39 mouse cellular contexts compared by ENCODE assay signal in genomic region chr4:59160289-59160688, GRCm38 (mm10). TPM values are rescaled to one million over a fixed set of nuclear protein-coding genes. Genes with fewer than 3 reads are reported as not detected.
"Had no signal": no experiment of that assay in that cellular context is flagged by ENCODE, and none has a peak within 500 bp of the region (broad histone marks: within the 10 kb centered on the region; RNA-seq: fewer than 3 reads in every experiment).

No protein-coding gene starts in this region.

- ATAC-seq: forebrain, embryonic 13.5 days; forebrain, embryonic 14.5 days; forebrain, embryonic 15.5 days; forebrain, embryonic 16.5 days; forebrain, postnatal 0 days had no signal

- DNase-seq: cerebellum, adult 8-10 months; cerebellum, adult 9-10 months; cerebellum, adult 9-11 months; cerebellum, postnatal 10 days; cerebellum, postnatal 14 days; cerebellum, postnatal 25 days; cerebellum, postnatal 36 days; embryo, embryonic 11 days; forebrain, postnatal 0 days; gastrocnemius, adult 2 months; gastrocnemius, postnatal 10 days; gastrocnemius, postnatal 14 days; gastrocnemius, postnatal 36 days; heart, adult 11 months; heart, adult 18-20 months; heart, adult 2 months had no signal

- H3K27me3 ChIP-seq: embryonic facial prominence, embryonic 12.5 days; embryonic facial prominence, embryonic 13.5 days; embryonic facial prominence, embryonic 15.5 days; forebrain, embryonic 12.5 days; forebrain, embryonic 13.5 days; forebrain, embryonic 15.5 days had no signal

- H3K4me3 ChIP-seq: embryonic facial prominence, embryonic 10.5 days; embryonic facial prominence, embryonic 12.5 days; embryonic facial prominence, embryonic 13.5 days; embryonic facial prominence, embryonic 15.5 days; erythroblast, embryonic 14.5 days; forebrain, embryonic 10.5 days; forebrain, embryonic 12.5 days; forebrain, embryonic 13.5 days; forebrain, embryonic 15.5 days; gastrocnemius, adult 2 months; heart, adult 2 months had no signal

- H3K4me1 ChIP-seq: embryonic facial prominence, embryonic 13.5 days; forebrain, embryonic 12.5 days; forebrain, embryonic 13.5 days; forebrain, embryonic 15.5 days had no signal

- H3K4me2 ChIP-seq: embryonic facial prominence, embryonic 12.5 days; embryonic facial prominence, embryonic 13.5 days; embryonic facial prominence, embryonic 15.5 days; forebrain, embryonic 12.5 days; forebrain, embryonic 13.5 days; forebrain, embryonic 15.5 days had no signal

- H3K27ac ChIP-seq: embryonic facial prominence, embryonic 10.5 days; embryonic facial prominence, embryonic 12.5 days; embryonic facial prominence, embryonic 13.5 days; embryonic facial prominence, embryonic 15.5 days; forebrain, embryonic 10.5 days; forebrain, embryonic 12.5 days; forebrain, embryonic 13.5 days; forebrain, embryonic 15.5 days; gastrocnemius, adult 2 months; heart, adult 2 months had no signal

- H3K9me3 ChIP-seq: embryonic facial prominence, embryonic 10.5 days; embryonic facial prominence, embryonic 12.5 days; embryonic facial prominence, embryonic 13.5 days; embryonic facial prominence, embryonic 15.5 days; forebrain, embryonic 10.5 days; forebrain, embryonic 12.5 days; forebrain, embryonic 13.5 days; forebrain, embryonic 15.5 days had no signal

- H3K9ac ChIP-seq: embryonic facial prominence, embryonic 12.5 days; embryonic facial prominence, embryonic 13.5 days; embryonic facial prominence, embryonic 15.5 days; forebrain, embryonic 12.5 days; forebrain, embryonic 13.5 days; forebrain, embryonic 15.5 days; forebrain, postnatal 0 days had no signal

- H3K36me3 ChIP-seq: embryonic facial prominence, embryonic 10.5 days; embryonic facial prominence, embryonic 12.5 days; embryonic facial prominence, embryonic 13.5 days; embryonic facial prominence, embryonic 15.5 days; forebrain, embryonic 10.5 days; forebrain, embryonic 12.5 days; forebrain, embryonic 15.5 days had no signal

RNA-seq across cellular contexts. Expression of gene AI481877, which starts 21.5 kb away (rescaled TPM):
- total RNA-seq: common myeloid progenitor, adult 5-6 weeks; forebrain, postnatal 0 days; gastrocnemius, adult 18-20 months; gastrocnemius, adult 2 months; gastrocnemius, adult 8-10 months; gastrocnemius, postnatal 10 days; gastrocnemius, postnatal 14 days; gastrocnemius, postnatal 36 days; gastrocnemius, postnatal 4 days; granulocyte monocyte progenitor cell, adult 5-6 weeks; heart, adult 18-20 months; heart, adult 2 months; heart, adult 8-10 months had no signal
- polyA plus RNA-seq: cortical plate, adult 2 months; embryonic facial prominence, embryonic 10.5 days; embryonic facial prominence, embryonic 11.5 days; embryonic facial prominence, embryonic 12.5 days; embryonic facial prominence, embryonic 13.5 days; embryonic facial prominence, embryonic 14.5 days; embryonic facial prominence, embryonic 15.5 days; erythroblast, embryonic 14.5 days; forebrain, embryonic 10.5 days; forebrain, embryonic 11.5 days; forebrain, embryonic 12.5 days; forebrain, embryonic 13.5 days; forebrain, embryonic 14.5 days; forebrain, embryonic 15.5 days; forebrain, embryonic 16.5 days; forebrain, postnatal 0 days; frontal cortex, adult 2 months; gonadal fat pad, adult 2 months; heart, adult 2 months had no signal
